Mouse (Mus musculus): ENCODE results near the gene Cenpo. TPM values are rescaled to one million over a fixed set of nuclear protein-coding genes. Genes with fewer than 3 reads are reported as not detected.

Gene Cenpo
- polyA plus RNA-seq, 1 experiment from 2014 or later = 8.6 TPM

- Histone ChIP-seq H3K9ac (replicated peaks; ENCODE audit: low read depth, low read length) (no peak overlapping the region), H3K4me3 (ENCODE audit: low read depth, low read length) (no peak overlapping the region)
Observed at GRCm38 (mm10) chr12:4162886-4163285, 71.2 kb downstream of the Cenpo start.

GRCm38 (mm10) chr12:4160322-4160721 lies 73.8 kb downstream of the Cenpo start:
- WGBS = 77% methylated on average over 7 of the region's 7 CpGs
- H3K9ac ChIP-seq (replicated peaks; ENCODE audit: low read depth, low read length) = no peak overlapping the region
- H3K27me3 ChIP-seq (ENCODE audit: control insufficient read depth, insufficient read depth, low read length) = no peaks in the 10 kb centered on the region
- no peak for ATAC-seq (ENCODE audit: low read depth)
- no peak overlapping the region for H3K4me3 ChIP-seq (ENCODE audit: low read depth, low read length)
- no peak overlapping the region for H3K27ac ChIP-seq (ENCODE audit: low read depth, low read length)
- H3K4me1 ChIP-seq (ENCODE audit: control insufficient read depth, insufficient read depth, low read length) = no peaks in the 10 kb centered on the region
- no peaks in the 10 kb centered on the region for H3K9me3 ChIP-seq (ENCODE audit: control insufficient read depth, low read length)
- H3K36me3 ChIP-seq (ENCODE audit: control insufficient read depth, insufficient read depth, low read length) = no peaks in the 10 kb centered on the region
- H3K4me2 ChIP-seq (ENCODE audit: low read depth, low read length) = no peak overlapping the region

More at GRCm38 (mm10) chr12:4162886-4163285, 71.2 kb downstream of the Cenpo start:
- Histone ChIP-seq H3K27ac (ENCODE audit: low read depth, low read length) (no peak overlapping the region), H3K9me3 (ENCODE audit: control insufficient read depth, low read length) (no peaks in the 10 kb centered on the region), H3K4me2 (ENCODE audit: low read depth, low read length) (no peak overlapping the region), H3K27me3 (ENCODE audit: control insufficient read depth, insufficient read depth, low read length) (no peaks in the 10 kb centered on the region), H3K36me3 (ENCODE audit: control insufficient read depth, insufficient read depth, low read length) (no peaks in the 10 kb centered on the region), H3K4me1 (ENCODE audit: control insufficient read depth, insufficient read depth, low read length) (no peaks in the 10 kb centered on the region)
- WGBS = 24% methylated on average over 2 of the region's 2 CpGs
- ATAC-seq (ENCODE audit: low read depth) = no peak

- WGBS = 90% methylated on average over 7 of the region's 7 CpGs
- no peak overlapping the region for H3K9ac ChIP-seq (replicated peaks; ENCODE audit: low read depth, low read length)
- no peaks in the 10 kb centered on the region for H3K9me3 ChIP-seq (ENCODE audit: control insufficient read depth, low read length)
- H3K4me3 ChIP-seq (ENCODE audit: low read depth, low read length) = no peak overlapping the region
- H3K27ac ChIP-seq (ENCODE audit: low read depth, low read length) = no peak overlapping the region
- ATAC-seq (ENCODE audit: low read depth) = no peak
- no peaks in the 10 kb centered on the region for H3K36me3 ChIP-seq (ENCODE audit: control insufficient read depth, insufficient read depth, low read length)
- no peaks in the 10 kb centered on the region for H3K4me1 ChIP-seq (ENCODE audit: control insufficient read depth, insufficient read depth, low read length)
- H3K27me3 ChIP-seq (ENCODE audit: control insufficient read depth, insufficient read depth, low read length) = no peaks in the 10 kb centered on the region
- no peak overlapping the region for H3K4me2 ChIP-seq (ENCODE audit: low read depth, low read length)
Observed at GRCm38 (mm10) chr12:4158868-4159632, 75.0 kb downstream of the Cenpo start.

GRCm38 (mm10) chr12:4158179-4158578 lies 75.9 kb downstream of the Cenpo start:
- WGBS = 88% methylated on average over 3 of the region's 3 CpGs
- no peak for ATAC-seq (ENCODE audit: low read depth)
- Histone ChIP-seq H3K9ac (replicated peaks; ENCODE audit: low read depth, low read length) (no peak overlapping the region), H3K27me3 (ENCODE audit: control insufficient read depth, insufficient read depth, low read length) (no peaks in the 10 kb centered on the region), H3K36me3 (ENCODE audit: control insufficient read depth, insufficient read depth, low read length) (no peaks in the 10 kb centered on the region), H3K4me3 (ENCODE audit: low read depth, low read length) (no peak overlapping the region), H3K27ac (ENCODE audit: low read depth, low read length) (no peak overlapping the region), H3K9me3 (ENCODE audit: control insufficient read depth, low read length) (no peaks in the 10 kb centered on the region), H3K4me1 (ENCODE audit: control insufficient read depth, insufficient read depth, low read length) (no peaks in the 10 kb centered on the region), H3K4me2 (ENCODE audit: low read depth, low read length) (no peak overlapping the region)

GRCm38 (mm10) chr12:4157466-4157865 lies 76.6 kb downstream of the Cenpo start:
- Histone ChIP-seq H3K9me3 (ENCODE audit: control insufficient read depth, low read length) (no peaks in the 10 kb centered on the region), H3K9ac (replicated peaks; ENCODE audit: low read depth, low read length) (no peak overlapping the region), H3K4me1 (ENCODE audit: control insufficient read depth, insufficient read depth, low read length) (no peaks in the 10 kb centered on the region), H3K4me2 (ENCODE audit: low read depth, low read length) (no peak overlapping the region), H3K4me3 (ENCODE audit: low read depth, low read length) (no peak overlapping the region), H3K36me3 (ENCODE audit: control insufficient read depth, insufficient read depth, low read length) (no peaks in the 10 kb centered on the region), H3K27ac (ENCODE audit: low read depth, low read length) (no peak overlapping the region), H3K27me3 (ENCODE audit: control insufficient read depth, insufficient read depth, low read length) (no peaks in the 10 kb centered on the region)
- no peak for ATAC-seq (ENCODE audit: low read depth)
- 81% methylated on average over 2 of the region's 2 CpGs for WGBS

- no peaks in the 10 kb centered on the region for H3K4me1 ChIP-seq (ENCODE audit: control insufficient read depth, insufficient read depth, low read length)
- no peak overlapping the region for H3K4me2 ChIP-seq (ENCODE audit: low read depth, low read length)
- H3K9me3 ChIP-seq (ENCODE audit: control insufficient read depth, low read length) = no peaks in the 10 kb centered on the region
- 91% methylated on average over 3 of the region's 3 CpGs for WGBS
- no peaks in the 10 kb centered on the region for H3K27me3 ChIP-seq (ENCODE audit: control insufficient read depth, insufficient read depth, low read length)
- H3K4me3 ChIP-seq (ENCODE audit: low read depth, low read length) = no peak overlapping the region
- no peak overlapping the region for H3K9ac ChIP-seq (replicated peaks; ENCODE audit: low read depth, low read length)
- no peak for ATAC-seq (ENCODE audit: low read depth)
- no peak overlapping the region for H3K27ac ChIP-seq (ENCODE audit: low read depth, low read length)
- H3K36me3 ChIP-seq (ENCODE audit: control insufficient read depth, insufficient read depth, low read length) = no peaks in the 10 kb centered on the region
Observed at GRCm38 (mm10) chr12:4151969-4152368, 82.1 kb downstream of the Cenpo start.

GRCm38 (mm10) chr12:4150936-4151335 lies 83.2 kb downstream of the Cenpo start:
- Histone ChIP-seq H3K36me3 (ENCODE audit: control insufficient read depth, insufficient read depth, low read length) (no peaks in the 10 kb centered on the region), H3K4me3 (ENCODE audit: low read depth, low read length) (no peak overlapping the region), H3K4me1 (ENCODE audit: control insufficient read depth, insufficient read depth, low read length) (no peaks in the 10 kb centered on the region), H3K9me3 (ENCODE audit: control insufficient read depth, low read length) (no peaks in the 10 kb centered on the region), H3K27ac (ENCODE audit: low read depth, low read length) (no peak overlapping the region), H3K9ac (replicated peaks; ENCODE audit: low read depth, low read length) (no peak overlapping the region), H3K4me2 (ENCODE audit: low read depth, low read length) (no peak overlapping the region), H3K27me3 (ENCODE audit: control insufficient read depth, insufficient read depth, low read length) (no peaks in the 10 kb centered on the region)
- WGBS = 82% methylated on average over 2 of the region's 2 CpGs
- ATAC-seq (ENCODE audit: low read depth) = no peak

Other genes starting within 250 kb of the Cenpo start
- 33.1 and 39.8 TPM in 2 replicates for gene Efr3b, start 195.4 kb downstream of the Cenpo start, polyA plus RNA-seq (2014; fragmentation: Nextera tagmentation; extraction: Ambion mirVana)
- gene Dnajc27, start 151.7 kb downstream of the Cenpo start, polyA plus RNA-seq (2014; fragmentation: Nextera tagmentation; extraction: Ambion mirVana) = 21.6 and 25.6 TPM in 2 replicates
- gene Adcy3, start 101.2 kb downstream of the Cenpo start, polyA plus RNA-seq (2014; fragmentation: Nextera tagmentation; extraction: Ambion mirVana) = 9.7 and 11.3 TPM in 2 replicates
- gene Ptrhd1, start 267 bp downstream of the Cenpo start, polyA plus RNA-seq (2014; fragmentation: Nextera tagmentation; extraction: Ambion mirVana) = 6.4 and 7.6 TPM in 2 replicates
- 19.0 and 24.0 TPM in 2 replicates for gene Ncoa1, start 242.9 kb upstream of the Cenpo start, polyA plus RNA-seq (2014; fragmentation: Nextera tagmentation; extraction: Ambion mirVana)

All from neural tube, embryonic 14.5 days (tissue).